Mouse (Mus musculus): Measurements from ENCODE around the gene Dhh. TPM values are rescaled to one million over a fixed set of nuclear protein-coding genes. Genes with fewer than 3 reads are reported as not detected.
A peak's percentile ranks its signal among the peaks of the same experiment; 100 is the strongest.

Dhh gene
- total RNA-seq, 2 experiments from 2014 or later = 0.10 to 0.12 TPM

- peak overlapping the region; percentile 81 for H3K27ac ChIP-seq
- TF ChIP-seq CTCF (conservative IDR thresholded peaks at IDR 0.05) = peak; percentile 56
- peak overlapping the region; percentile 78 for H3K4me3 ChIP-seq
- DNase-seq (ENCODE audit: low spot score in 2 of 2) = peak; percentile 85 to 95
Observed at GRCm38 (mm10) chr15:98880978-98881655, 17.2 kb downstream of the Dhh start.

GRCm38 (mm10) chr15:98877331-98877730 lies 21.0 kb downstream of the Dhh start:
- no peak overlapping the region for H3K27ac ChIP-seq
- TF ChIP-seq CTCF (conservative IDR thresholded peaks at IDR 0.05) = peak; percentile 96
- H3K4me3 ChIP-seq = no peak overlapping the region
- peak in 1 of 2 experiments; percentile 77 for DNase-seq (ENCODE audit: low spot score in 2 of 2)

GRCm38 (mm10) chr15:98871916-98872888 lies 26.1 kb downstream of the Dhh start:
- Histone ChIP-seq H3K27ac (peak overlapping the region; percentile 100), H3K4me3 (peak overlapping the region; percentile 95)
- DNase-seq (ENCODE audit: low spot score in 2 of 2) = peak; percentile 90 to 91
- peak; percentile 57 for TF ChIP-seq CTCF (conservative IDR thresholded peaks at IDR 0.05)

GRCm38 (mm10) chr15:98871070-98871915 lies 27.0 kb downstream of the Dhh start, which contains the start of gene Kmt2d:
Kmt2d (minus strand) TSS chr15:98871204.
- no peak for DNase-seq (ENCODE audit: low spot score in 2 of 2)
- TF ChIP-seq CTCF (conservative IDR thresholded peaks at IDR 0.05) = no peak
- peak within 1 kb of the TSS; percentile 100 for H3K27ac ChIP-seq
- H3K4me3 ChIP-seq = peak within 1 kb of the TSS; percentile 95

GRCm38 (mm10) chr15:98870179-98871069 lies 27.9 kb downstream of the Dhh start:
- DNase-seq (ENCODE audit: low spot score in 2 of 2) = no peak
- Histone ChIP-seq H3K27ac (peak overlapping the region; percentile 100), H3K4me3 (peak overlapping the region; percentile 95)
- no peak for TF ChIP-seq CTCF (conservative IDR thresholded peaks at IDR 0.05)

- H3K4me3 ChIP-seq = peak overlapping the region; percentile 95
- no peak for DNase-seq (ENCODE audit: low spot score in 2 of 2)
- H3K27ac ChIP-seq = peak overlapping the region; percentile 100
- no peak for TF ChIP-seq CTCF (conservative IDR thresholded peaks at IDR 0.05)
Observed at GRCm38 (mm10) chr15:98869342-98870178, 28.8 kb downstream of the Dhh start.

- peak overlapping the region; percentile 95 for H3K4me3 ChIP-seq
- DNase-seq (ENCODE audit: low spot score in 2 of 2) = no peak
- TF ChIP-seq CTCF (conservative IDR thresholded peaks at IDR 0.05) = no peak
- peak overlapping the region; percentile 100 for H3K27ac ChIP-seq
Observed at GRCm38 (mm10) chr15:98868346-98869063, 29.8 kb downstream of the Dhh start.

- no peak overlapping the region for H3K27ac ChIP-seq
- TF ChIP-seq CTCF (conservative IDR thresholded peaks at IDR 0.05) = no peak
- H3K4me3 ChIP-seq = peak overlapping the region; percentile 95
- peak; percentile 57 to 73 for DNase-seq (ENCODE audit: low spot score in 2 of 2)
Observed at GRCm38 (mm10) chr15:98867321-98867720, 31.0 kb downstream of the Dhh start.

- no peak for DNase-seq (ENCODE audit: low spot score in 2 of 2)
- no peak overlapping the region for H3K27ac ChIP-seq
- TF ChIP-seq CTCF (conservative IDR thresholded peaks at IDR 0.05) = no peak
- H3K4me3 ChIP-seq = no peak overlapping the region
Observed at GRCm38 (mm10) chr15:98866501-98866900, 31.8 kb downstream of the Dhh start.

- DNase-seq (ENCODE audit: low spot score in 2 of 2) = no peak
- Histone ChIP-seq H3K4me3 (no peak overlapping the region), H3K27ac (no peak overlapping the region)
- no peak for TF ChIP-seq CTCF (conservative IDR thresholded peaks at IDR 0.05)
Observed at GRCm38 (mm10) chr15:98865771-98866170, 32.6 kb downstream of the Dhh start.
